Mouse (Mus musculus) gastrocnemius, postnatal 36 days (tissue): ENCODE data around the gene Bst2. TPM values are rescaled to one million over a fixed set of nuclear protein-coding genes. Genes with fewer than 3 reads are reported as not detected.
A peak's percentile ranks its signal among the peaks of the same experiment; 100 is the strongest.

ENCODE experiments used
- DNase-seq, 2 experiments: peaks; one replicate each; pipeline ENCODE4 v3.0.0; 2022
- intact Hi-C: fragments of 180-260 bp; cut with DNase I; formaldehyde crosslinking; loops from one replicate; pipeline ENCODE4 v1.15.1; 2025
- total RNA-seq, 2 experiments: library from RNA; stranded (reverse); gene quantifications; 2 replicates each; pipeline ENCODE4 v1.2.3; 2021

Bst2 gene
- total RNA-seq, 2 experiments from 2014 or later: 7.6 to 9.9 TPM

- intact Hi-C loops: loop anchor here (1.0 kb wide), 1 partner anchor 26 kb away; no protein-coding TSS in a partner anchor
- DNase-seq: peak; percentile 78 to 79
Measured at GRCm38 (mm10) chr8:71495039-71495438, 42.2 kb downstream of the Bst2 start.

- peak; percentile 81 to 82 for DNase-seq
- intact Hi-C loops: no loop called here
Measured at GRCm38 (mm10) chr8:71488454-71488853, 48.8 kb downstream of the Bst2 start.

- intact Hi-C loops: no loop called here
- DNase-seq: peak; percentile 81 to 83
Measured at GRCm38 (mm10) chr8:71487691-71488445, 49.4 kb downstream of the Bst2 start, which contains the start of gene Gtpbp3. Gene Gtpbp3 (plus strand): TSS chr8:71488103.

- no peak for DNase-seq
- intact Hi-C loops: no loop called here
Measured at GRCm38 (mm10) chr8:71486136-71486529, 51.1 kb downstream of the Bst2 start.

- peak; percentile 75 to 77 for DNase-seq
Measured at GRCm38 (mm10) chr8:71485142-71486135, 51.8 kb downstream of the Bst2 start, which contains the start of gene Ano8. Gene Ano8 (minus strand): TSS chr8:71485963.

GRCm38 (mm10) chr8:71484736-71485135 is 52.5 kb downstream of the Bst2 start:
- no peak for DNase-seq
- intact Hi-C loops: no loop called here

More at GRCm38 (mm10) chr8:71485142-71486135, 51.8 kb downstream of the Bst2 start, which contains the start of gene Ano8:
- intact Hi-C loops: no loop called here

Other genes starting within 250 kb of the Bst2 start
- 10 to 100 TPM; 75.4 to 96.2 TPM for gene Use1, start 170.6 kb downstream of the Bst2 start, total RNA-seq
- 1 to 10 TPM; 5.1 to 7.5 TPM for gene Ocel1, start 166.2 kb downstream of the Bst2 start, total RNA-seq
- gene Nr2f6, start 155.5 kb downstream of the Bst2 start, total RNA-seq: 10 to 100 TPM; 20.9 to 21.5 TPM
- 1 to 10 TPM; 6.4 to 8.1 TPM for gene Ushbp1, start 141.7 kb downstream of the Bst2 start, total RNA-seq
- gene Babam1, start 140.6 kb downstream of the Bst2 start, total RNA-seq: 10 to 100 TPM; 60.1 to 68.3 TPM
- gene Ankle1, start 131.4 kb downstream of the Bst2 start, total RNA-seq: under 1 TPM; 0.12 to 0.46 TPM
- 10 to 100 TPM; 19.3 to 26.9 TPM for gene Abhd8, start 73.8 kb downstream of the Bst2 start, total RNA-seq
- gene Mrpl34, start 72.5 kb downstream of the Bst2 start, total RNA-seq: 10 to 100 TPM; 66.7 to 67.1 TPM
- 10 to 100 TPM; 20.4 to 27.6 TPM for gene Dda1, start 68.3 kb downstream of the Bst2 start, total RNA-seq
- gene Ano8, start 51.5 kb downstream of the Bst2 start, total RNA-seq: 10 to 100 TPM; 13.8 to 16.0 TPM
- 10 to 100 TPM in 1 of 2 experiments, 1 to 10 TPM in 1; 8.0 to 10.5 TPM for gene Gtpbp3, start 49.4 kb downstream of the Bst2 start, total RNA-seq
- gene Plvap, start 25.7 kb downstream of the Bst2 start, total RNA-seq: 1 to 10 TPM; 5.6 to 9.3 TPM
- gene Ccdc194, start 11.7 kb downstream of the Bst2 start, total RNA-seq: not detected
- gene Mvb12a, start 5.5 kb upstream of the Bst2 start, total RNA-seq: 10 to 100 TPM; 20.8 to 24.8 TPM
- under 1 TPM in 1 of 2 experiments, not detected in 1; 0.15 TPM for gene Tmem221, start 21.4 kb upstream of the Bst2 start, total RNA-seq
- under 1 TPM; 0.10 TPM for gene Nxnl1, start 29.1 kb upstream of the Bst2 start, total RNA-seq
- 10 to 100 TPM; 55.9 to 77.1 TPM for gene Slc27a1, start 31.4 kb upstream of the Bst2 start, total RNA-seq
- gene Pgls, start 54.7 kb upstream of the Bst2 start, total RNA-seq: 10 to 100 TPM; 25.6 to 26.1 TPM
- gene Fam129c, start 60.2 kb upstream of the Bst2 start, total RNA-seq: under 1 TPM; 0.71 to 0.76 TPM
- gene Colgalt1, start 73.5 kb upstream of the Bst2 start, total RNA-seq: 10 to 100 TPM; 33.0 to 35.6 TPM
- gene Unc13a, start 134.3 kb upstream of the Bst2 start, total RNA-seq: not detected
- gene Jak3, start 138.8 kb upstream of the Bst2 start, total RNA-seq: 1 to 10 TPM; 1.8 TPM
- 1 to 10 TPM; 1.0 to 1.2 TPM for gene Insl3, start 151.8 kb upstream of the Bst2 start, total RNA-seq
- 1 to 10 TPM; 2.1 to 2.6 TPM for gene B3gnt3, start 164.3 kb upstream of the Bst2 start, total RNA-seq
- 1 to 10 TPM in 1 of 2 experiments, not detected in 1; 1.4 TPM for gene Fcho1, start 188.3 kb upstream of the Bst2 start, total RNA-seq